Mouse (Mus musculus): Measurements from ENCODE around the gene Npas4.

GRCm38 (mm10) chr19:4945540-4945939 is 44.6 kb downstream of the Npas4 start:
- no peak for TF ChIP-seq CTCF (IDR thresholded peaks at IDR 0.05; ENCODE audit: extremely low read depth, insufficient read depth, low read length)
- no peak for TF ChIP-seq POLR2A (IDR thresholded peaks at IDR 0.05; ENCODE audit: extremely low read depth, insufficient read depth, low read length)
